Mouse (Mus musculus) embryonic facial prominence, embryonic 11.5 days (tissue): Measurements from ENCODE around the gene Slc25a22. TPM values are rescaled to one million over a fixed set of nuclear protein-coding genes. Genes with fewer than 3 reads are reported as not detected.

Source experiments
- ATAC-seq: fragments of 200-750 bp; cut with Nextera tagmentation; replicated peaks from 2 replicates; pipeline ENCODE4 v1.8.0; 2017; ENCODE audit warnings: low read depth; ENCODE audit not compliant: insufficient number of reproducible peaks, low FRiP score, low TSS enrichment
- DNase-seq: peaks from one replicate; pipeline ENCODE4 v3.0.0-alpha.2; 2015; ENCODE audit warnings: low spot score
- H3K27ac ChIP-seq: fragments of 300-500 bp; sonication (generic); replicated peaks from 2 replicates; pipeline ENCODE4 v1.5.1; 2014; ENCODE audit warnings: mild to moderate bottlenecking, low read depth, low read length, control low read depth
- H3K27me3 ChIP-seq: fragments of 300-500 bp; sonication (generic); 2 replicates; pipeline ENCODE4 v1.6.1; 2014; ENCODE audit warnings: mild to moderate bottlenecking, low read length, moderate library complexity, mixed read lengths; ENCODE audit not compliant: control insufficient read depth, insufficient read depth
- H3K36me3 ChIP-seq: fragments of 300-500 bp; sonication (generic); replicated peaks from 2 replicates; pipeline ENCODE4 v1.6.1; 2014; ENCODE audit warnings: low read depth, mild to moderate bottlenecking, low read length, moderate library complexity, mixed read lengths; ENCODE audit not compliant: control insufficient read depth, insufficient read depth
- H3K4me1 ChIP-seq: fragments of 300-500 bp; sonication (generic); 2 replicates; pipeline ENCODE4 v1.6.1; 2014; ENCODE audit warnings: low read length, mixed read lengths; ENCODE audit not compliant: control insufficient read depth, insufficient read depth
- H3K4me2 ChIP-seq: fragments of 300-500 bp; sonication (generic); 2 replicates; pipeline ENCODE4 v1.6.1; 2014; ENCODE audit warnings: low read depth, mild to moderate bottlenecking, control low read depth, low read length, moderate library complexity
- H3K4me3 ChIP-seq: fragments of 300-500 bp; sonication (generic); 2 replicates; pipeline ENCODE4 v1.5.1; 2014; ENCODE audit warnings: low read depth, low read length, control low read depth
- H3K9ac ChIP-seq: fragments of 300-500 bp; sonication (generic); replicated peaks from 2 replicates; pipeline ENCODE4 v1.6.1; 2014; ENCODE audit warnings: mild to moderate bottlenecking, control low read depth, low read length
- H3K9me3 ChIP-seq: fragments of 300-500 bp; sonication (generic); replicated peaks from 2 replicates; pipeline ENCODE4 v1.6.1; 2016; ENCODE audit warnings: mild to moderate bottlenecking, low read length, inconsistent platforms, mixed read lengths; ENCODE audit not compliant: control insufficient read depth
- WGBS: fragments of 180-500 bp; shearing (Covaris S2); extraction: QIAGEN DNeasy Blood & Tissue Kit; methylation state at CpG from one replicate; pipeline ENCODE4 v1.1.7; 2014; 5-methylcytosine and 5-hydroxymethylcytosine counted together
- polyA plus RNA-seq: library from polyadenylated mRNA; unstranded; fragments of >200 nt; fragmentation: Nextera tagmentation; extraction: Ambion mirVana; gene quantifications from 2 replicates; pipeline ENCODE4 v1.2.1, GENCODE M21; 2014

Slc25a22 gene
- polyA plus RNA-seq, 1 experiment from 2014 or later = 27.4 TPM

GRCm38 (mm10) chr7:141429840-141430584 lies 7.7 kb downstream of the Slc25a22 start:
- DNase-seq (no peak), ATAC-seq (no peak)
- H3K9me3 ChIP-seq = no peaks in the 10 kb centered on the region
- no peaks in the 10 kb centered on the region for H3K27me3 ChIP-seq
- no peak overlapping the region for H3K4me3 ChIP-seq
- WGBS = 63% methylated on average over 9 of the region's 9 CpGs
- H3K4me2 ChIP-seq = no peak overlapping the region
- H3K36me3 ChIP-seq = peaks cover 2% of the 10 kb centered on the region; the same call in 1 of the 2 replicates
- H3K4me1 ChIP-seq = peaks cover 5% of the 10 kb centered on the region; the same call in 1 of the 2 replicates
- H3K9ac ChIP-seq = no peak overlapping the region; the same call in 1 of the 2 replicates
- H3K27ac ChIP-seq = no peak overlapping the region

DNA sequence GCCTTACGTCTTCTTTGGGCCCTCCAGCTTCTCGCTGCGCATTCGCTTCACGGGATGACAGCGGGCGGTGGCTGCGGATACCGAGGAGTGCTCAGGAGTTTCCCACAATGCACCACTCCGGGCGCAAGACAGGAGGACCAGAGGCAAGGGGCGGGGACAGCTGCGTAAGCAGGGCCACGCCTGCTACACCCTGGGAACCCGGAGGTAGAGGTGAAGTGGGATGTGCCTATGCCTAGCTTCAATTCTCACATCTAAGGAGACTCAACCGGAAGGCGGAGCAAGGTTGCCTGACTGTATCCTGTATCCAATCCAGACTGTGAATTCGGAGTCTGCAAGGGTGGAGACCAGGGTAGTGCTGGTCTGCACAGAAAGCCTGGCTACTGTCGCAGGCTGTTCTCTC lies 8.4 kb downstream of the Slc25a22 start, which contains the start of gene Cend1:
TSS of gene Cend1 (minus strand) at position 182 of the 400 bp plus-strand sequence.
- Histone ChIP-seq H3K9me3 (no peaks in the 10 kb centered on the region), H3K27me3 (no peaks in the 10 kb centered on the region), H3K4me3 (peak within 1 kb of the TSS; percentile 32), H3K36me3 (peaks cover 2% of the 10 kb centered on the region; the same call in 1 of the 2 replicates), H3K27ac (no peak within 1 kb of the TSS), H3K9ac (peak within 1 kb of the TSS; percentile 46), H3K4me2 (peak within 1 kb of the TSS; percentile 66), H3K4me1 (0 out of 2 replicates have a peak, but pooled peaks cover 5% of the 10 kb centered on the region)
- WGBS = 2% methylated on average over 19 of the region's 19 CpGs
- DNase-seq (peak; percentile 85), ATAC-seq (peak; percentile 82)

- Histone ChIP-seq H3K27ac (no peak overlapping the region), H3K36me3 (peaks cover 2% of the 10 kb centered on the region; the same call in 1 of the 2 replicates), H3K9me3 (no peaks in the 10 kb centered on the region), H3K4me2 (peak overlapping the region; percentile 66; the same call in 1 of the 2 replicates), H3K27me3 (no peaks in the 10 kb centered on the region), H3K9ac (no peak overlapping the region), H3K4me1 (0 out of 2 replicates have a peak, but pooled peaks cover 5% of the 10 kb centered on the region), H3K4me3 (peak overlapping the region; percentile 32; the same call in 1 of the 2 replicates)
- 54% methylated on average over 5 of the region's 5 CpGs for WGBS
- ATAC-seq (no peak), DNase-seq (no peak)
These were observed 9.0 kb downstream of the Slc25a22 start for GRCm38 (mm10) chr7:141428701-141429100.

- DNase-seq (no peak), ATAC-seq (no peak)
- Histone ChIP-seq H3K27ac (no peak overlapping the region), H3K4me3 (no peak overlapping the region), H3K27me3 (no peaks in the 10 kb centered on the region), H3K36me3 (peaks cover 2% of the 10 kb centered on the region; the same call in 1 of the 2 replicates), H3K9ac (no peak overlapping the region), H3K4me1 (0 out of 2 replicates have a peak, but pooled peaks cover 5% of the 10 kb centered on the region), H3K9me3 (no peaks in the 10 kb centered on the region), H3K4me2 (no peak overlapping the region)
- WGBS = 85% methylated on average over 12 of the region's 12 CpGs
These were observed 10.6 kb downstream of the Slc25a22 start for GRCm38 (mm10) chr7:141426948-141427730.

DNA sequence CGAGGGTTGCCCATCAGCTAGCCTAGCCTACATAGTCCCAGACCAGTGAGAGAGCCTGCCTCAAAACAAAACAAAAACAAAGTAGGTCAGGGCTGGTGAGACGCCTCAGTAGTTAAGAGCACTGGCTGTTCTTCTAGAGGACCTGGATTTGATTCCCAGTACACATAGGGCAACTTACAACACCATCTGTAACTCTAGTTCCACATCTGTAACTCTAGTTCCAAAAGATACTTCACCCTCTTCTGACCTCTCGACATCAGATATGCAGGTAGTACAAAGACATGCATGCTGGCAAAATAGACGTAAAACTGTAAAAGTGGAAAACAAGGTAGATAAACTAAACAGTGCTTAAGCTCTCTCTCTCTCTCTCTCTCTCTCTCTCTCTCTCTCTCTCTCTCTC lies 13.9 kb downstream of the Slc25a22 start:
- H3K27ac ChIP-seq = no peak overlapping the region
- no peaks in the 10 kb centered on the region for H3K36me3 ChIP-seq
- no peak overlapping the region for H3K4me3 ChIP-seq
- no peaks in the 10 kb centered on the region for H3K9me3 ChIP-seq
- no peak overlapping the region for H3K9ac ChIP-seq
- DNase-seq = no peak
- no peak overlapping the region for H3K4me2 ChIP-seq
- 66% methylated on average over 4 of the region's 4 CpGs for WGBS
- H3K4me1 ChIP-seq = no peaks in the 10 kb centered on the region
- H3K27me3 ChIP-seq = no peaks in the 10 kb centered on the region
- ATAC-seq = no peak

GRCm38 (mm10) chr7:141420030-141420702 lies 17.5 kb downstream of the Slc25a22 start:
- no peak overlapping the region for H3K9ac ChIP-seq
- H3K27ac ChIP-seq = no peak overlapping the region
- no peaks in the 10 kb centered on the region for H3K4me1 ChIP-seq
- H3K27me3 ChIP-seq = no peaks in the 10 kb centered on the region
- no peak for DNase-seq
- H3K4me2 ChIP-seq = no peak overlapping the region
- H3K4me3 ChIP-seq = no peak overlapping the region
- ATAC-seq = no peak
- H3K36me3 ChIP-seq = no peaks in the 10 kb centered on the region
- H3K9me3 ChIP-seq = no peaks in the 10 kb centered on the region
- 84% methylated on average over 9 of the region's 9 CpGs for WGBS

- H3K27ac ChIP-seq = no peak overlapping the region
- H3K4me3 ChIP-seq = no peak overlapping the region
- no peaks in the 10 kb centered on the region for H3K9me3 ChIP-seq
- 83% methylated on average over 7 of the region's 7 CpGs for WGBS
- H3K9ac ChIP-seq = no peak overlapping the region
- no peaks in the 10 kb centered on the region for H3K36me3 ChIP-seq
- H3K27me3 ChIP-seq = no peaks in the 10 kb centered on the region
- ATAC-seq (no peak), DNase-seq (no peak)
- no peaks in the 10 kb centered on the region for H3K4me1 ChIP-seq
- H3K4me2 ChIP-seq = no peak overlapping the region
These were observed 18.7 kb downstream of the Slc25a22 start for GRCm38 (mm10) chr7:141418970-141419369.
